Mouse (Mus musculus) layer of hippocampus, adult 11-12 months (tissue): Measurements from ENCODE around the gene Col4a3bp.
"Not testable (repeated sequence)": the region's sequence is repeated elsewhere in the genome, so short reads cannot be mapped to it uniquely, and the experiment has no call there.

ENCODE experiments used
- DNase-seq: peaks from one replicate; pipeline ENCODE4 v3.0.0; 2022; ENCODE audit warnings: low spot score

Gene Col4a3bp

DNA sequence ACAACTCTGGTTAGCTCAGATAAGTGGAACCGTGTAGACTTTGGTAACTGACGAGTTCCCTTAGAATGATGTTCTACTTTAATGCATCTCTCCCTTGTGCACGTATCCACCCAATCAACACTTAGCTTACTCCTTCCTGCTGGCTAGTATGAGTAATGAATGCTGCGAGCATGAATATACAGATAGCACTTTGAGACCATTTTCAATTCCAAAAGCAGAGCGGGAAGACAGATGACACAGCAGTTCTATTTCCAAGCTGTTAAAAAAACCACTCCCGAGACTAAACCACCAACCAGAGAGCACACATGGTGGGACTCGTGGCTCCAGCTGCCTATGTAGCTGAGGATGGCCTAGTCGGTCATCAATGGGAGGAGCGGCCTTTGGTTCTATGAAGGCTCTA lies 110.6 kb downstream of the Col4a3bp start:
- peak; percentile 19 for DNase-seq

GRCm38 (mm10) chr13:96656673-96657072 lies 114.3 kb downstream of the Col4a3bp start:
- no peak for DNase-seq

DNA sequence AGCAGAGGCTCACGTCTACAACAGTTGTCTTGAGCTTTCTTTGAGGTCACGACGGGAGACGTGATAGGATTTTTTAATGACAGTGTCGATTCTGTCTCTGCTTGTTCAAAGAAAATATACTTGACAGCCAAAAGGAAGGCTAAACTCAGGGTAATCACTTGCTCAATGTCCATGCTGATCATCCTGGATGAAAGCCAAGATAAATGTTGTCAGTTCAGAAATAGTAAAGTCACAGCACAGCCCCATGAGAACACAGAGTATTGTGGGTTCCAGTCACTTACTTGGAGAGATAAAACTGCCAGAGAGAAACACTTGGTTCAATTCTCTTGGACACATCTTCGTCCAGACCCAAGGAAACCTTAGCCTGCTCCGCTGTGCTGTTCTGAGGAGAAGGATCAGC lies 116.5 kb downstream of the Col4a3bp start:
- no peak for DNase-seq

GRCm38 (mm10) chr13:96660095-96660860 lies 117.9 kb downstream of the Col4a3bp start:
- peak; percentile 31 for DNase-seq

GRCm38 (mm10) chr13:96663120-96663519 lies 120.7 kb downstream of the Col4a3bp start:
- DNase-seq, result not testable (repeated sequence)

- no peak for DNase-seq
Measured at GRCm38 (mm10) chr13:96664419-96664974, 122.1 kb downstream of the Col4a3bp start.

DNA sequence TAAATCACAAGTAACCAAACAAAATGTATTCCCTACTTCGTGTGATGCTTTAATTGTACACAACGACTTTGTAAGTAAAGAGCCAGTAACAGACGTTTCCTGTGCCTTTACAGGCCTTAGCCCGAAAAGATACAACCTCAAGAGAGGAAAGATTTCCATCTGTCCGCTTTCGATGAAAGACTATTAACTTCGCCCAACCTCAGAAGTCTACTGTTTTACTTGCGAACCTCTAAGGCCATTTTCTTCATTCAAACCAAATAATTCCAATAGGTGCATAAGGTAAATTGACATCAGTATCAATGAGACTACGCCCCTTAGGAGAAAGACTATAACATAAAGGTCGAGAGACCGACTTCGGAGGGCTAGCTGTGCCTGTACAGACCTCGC lies 127.6 kb downstream of the Col4a3bp start:
- DNase-seq, result no peak

- peak; percentile 99 for DNase-seq
Measured at GRCm38 (mm10) chr13:96670406-96671077, 128.1 kb downstream of the Col4a3bp start, which contains the start of gene Hmgcr. Hmgcr (minus strand) TSS chr13:96670936.

DNA sequence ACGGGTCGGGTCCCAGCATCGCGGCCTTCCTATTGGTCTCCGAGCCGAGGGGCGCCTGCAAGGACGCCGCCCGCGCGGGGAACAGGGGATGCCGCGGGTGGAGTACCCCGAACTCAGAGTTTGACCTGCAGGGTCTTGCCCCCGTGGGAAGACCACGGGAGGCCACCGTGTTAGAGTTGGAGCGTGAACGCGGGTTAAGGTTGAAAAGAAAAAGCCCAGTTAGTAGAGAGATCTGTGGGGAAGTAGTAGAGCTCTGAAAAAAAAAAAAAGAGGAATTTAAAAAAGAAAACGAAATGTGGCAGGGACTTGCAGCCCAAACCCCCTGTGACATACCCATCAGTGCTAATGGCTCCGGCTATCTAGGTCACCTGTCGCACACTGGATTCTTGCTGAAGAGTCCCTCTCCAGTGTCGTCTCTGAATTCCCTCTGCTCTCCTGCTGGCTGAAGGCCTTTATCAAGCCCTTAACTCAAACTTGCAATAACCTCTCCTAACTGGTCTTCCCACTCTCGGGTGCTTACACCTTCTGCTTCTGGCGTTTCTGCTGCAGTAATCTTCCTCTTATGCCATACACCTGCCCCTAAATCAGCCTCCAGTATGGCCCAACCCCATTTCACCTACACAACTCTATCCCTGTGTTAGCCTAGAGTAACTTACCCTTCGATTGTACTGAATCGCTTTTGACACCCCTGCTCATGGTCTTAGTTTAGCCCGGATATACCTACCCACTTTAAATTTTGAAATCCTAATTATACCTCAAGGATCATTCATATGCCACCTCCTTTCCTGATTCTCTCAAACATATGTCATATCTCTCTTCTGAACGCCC lies 128.9 kb downstream of the Col4a3bp start:
- no peak for DNase-seq

DNA sequence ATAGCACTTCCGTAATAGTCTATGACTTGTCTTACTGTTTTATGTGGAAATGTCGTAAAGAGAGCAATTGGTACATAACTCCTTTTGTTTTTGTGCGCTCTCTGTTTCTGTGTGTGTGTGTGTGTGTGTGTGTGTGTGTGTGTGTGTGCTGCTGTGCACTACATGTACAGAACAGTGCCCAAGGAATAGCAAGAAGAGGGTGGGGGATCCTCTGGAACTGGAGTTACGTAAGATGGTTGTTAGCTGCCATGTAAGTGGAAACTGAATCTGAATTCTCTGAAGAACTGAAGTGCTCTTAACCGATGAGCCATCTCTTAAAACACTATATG lies 129.5 kb downstream of the Col4a3bp start:
- no peak for DNase-seq

DNA sequence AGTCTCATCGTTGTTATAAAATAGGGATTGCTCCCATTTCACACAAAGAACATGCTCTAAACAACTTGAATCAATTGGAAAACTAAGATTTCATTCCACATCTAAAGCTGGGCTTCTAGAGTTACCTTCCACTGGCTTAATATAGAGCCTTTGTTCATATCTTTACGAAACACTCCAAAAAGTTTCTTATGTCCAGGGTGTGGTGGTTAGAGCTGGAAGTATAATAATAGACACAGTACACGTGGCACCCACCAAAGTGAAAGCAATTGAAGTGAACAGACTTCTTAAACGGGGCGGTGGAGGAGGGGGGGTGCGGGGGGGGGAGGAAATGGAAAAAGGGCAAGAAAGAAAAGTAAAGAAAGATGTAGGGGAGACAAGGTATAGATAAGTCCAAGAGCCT lies 129.9 kb downstream of the Col4a3bp start:
- DNase-seq, result no peak

DNA sequence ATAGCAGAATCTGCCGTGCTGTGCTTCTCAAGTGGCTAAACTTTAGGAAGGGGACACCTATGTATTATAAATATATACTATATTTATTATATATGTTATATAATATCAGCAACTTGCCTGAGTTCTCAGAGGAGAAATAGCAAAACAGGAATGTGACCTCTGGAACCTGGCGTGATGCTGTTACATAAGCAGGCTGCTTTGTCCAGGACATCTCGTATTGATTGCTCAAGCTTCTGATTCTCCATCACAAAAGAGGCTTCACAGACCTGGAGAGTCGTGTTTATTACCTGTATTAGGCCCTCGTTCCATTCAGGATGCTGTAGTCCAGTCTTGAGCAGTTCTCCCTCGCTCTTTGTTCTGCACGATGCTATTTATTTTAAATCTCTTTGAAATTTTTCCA lies 131.4 kb downstream of the Col4a3bp start:
- no peak for DNase-seq

GRCm38 (mm10) chr13:96675756-96676155 lies 133.3 kb downstream of the Col4a3bp start:
- DNase-seq, result no peak

DNA sequence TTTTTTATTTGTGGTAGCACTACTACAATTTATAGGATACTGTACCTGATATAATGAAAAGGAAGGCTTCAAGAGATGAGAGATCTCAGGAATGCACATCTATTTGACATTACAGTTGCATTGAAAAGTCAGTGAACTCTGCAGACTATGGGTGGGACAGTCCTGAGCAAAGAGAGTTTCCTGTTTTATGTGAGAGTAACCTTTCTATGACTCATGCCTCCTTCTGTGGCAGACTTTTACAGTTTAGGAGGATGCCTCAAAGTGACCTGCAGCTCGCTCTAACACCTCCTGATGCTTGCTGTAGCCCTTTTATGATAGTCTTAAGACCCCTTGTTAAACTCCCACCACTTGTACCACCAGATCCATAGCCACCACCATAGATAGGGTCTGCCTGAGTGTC lies 134.7 kb downstream of the Col4a3bp start:
- DNase-seq, result no peak

- DNase-seq, result no peak
Measured at GRCm38 (mm10) chr13:96678616-96679015, 136.2 kb downstream of the Col4a3bp start.

GRCm38 (mm10) chr13:96680163-96681087 lies 138.0 kb downstream of the Col4a3bp start:
- peak; percentile 52 for DNase-seq

GRCm38 (mm10) chr13:96681088-96681620 lies 138.7 kb downstream of the Col4a3bp start:
- no peak for DNase-seq

DNA sequence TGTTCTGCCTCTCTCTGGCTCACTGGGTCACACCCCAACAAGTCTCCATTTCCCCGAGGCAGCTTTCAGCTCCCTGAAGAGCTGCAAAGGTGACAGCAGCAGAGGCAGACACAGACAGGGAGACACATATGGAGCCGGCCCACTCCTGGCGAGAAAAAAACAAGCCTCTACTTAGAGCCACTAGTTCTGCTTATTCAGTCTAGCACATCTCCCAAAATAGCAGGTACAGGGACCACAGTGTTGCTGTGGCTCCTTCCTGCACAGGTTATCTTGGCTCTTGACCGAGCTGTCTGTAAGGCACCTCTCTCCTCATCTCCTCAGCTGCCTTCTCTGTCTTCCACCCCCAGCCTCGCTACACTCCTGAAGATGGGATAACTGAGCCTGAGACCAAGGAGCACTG lies 142.4 kb downstream of the Col4a3bp start:
- no peak for DNase-seq

DNA sequence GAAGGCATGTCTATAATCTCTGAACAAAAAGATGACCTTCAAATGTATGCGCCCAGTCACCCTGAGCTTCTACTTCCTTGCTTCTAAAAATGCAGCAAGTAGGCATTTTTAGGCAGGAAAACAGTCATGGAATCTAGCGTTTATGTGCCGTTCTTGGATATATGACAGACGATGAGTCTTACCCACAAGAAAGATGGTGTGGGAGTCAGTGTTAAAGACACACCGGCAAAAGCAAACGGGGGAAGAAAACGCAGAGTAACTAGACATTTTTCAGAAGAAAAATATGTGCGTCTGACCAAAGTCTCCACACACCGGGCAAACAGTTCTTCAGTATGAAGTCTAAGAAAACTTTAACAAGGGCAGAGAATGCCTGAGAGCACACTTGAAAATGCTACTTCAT lies 144.8 kb downstream of the Col4a3bp start:
- DNase-seq, result no peak
